Mouse (Mus musculus) cerebellum, adult (tissue): ENCODE measurements around the gene Entpd7.

ENCODE experiments used
- ATAC-seq: cut with Nextera tagmentation; 2 replicates; pipeline ENCODE4 v1.9.2; 2017; ENCODE audit warnings: mild to moderate bottlenecking, moderate library complexity, mixed read lengths; ENCODE audit not compliant: insufficient number of reproducible peaks, low FRiP score, low TSS enrichment

Entpd7 gene

DNA sequence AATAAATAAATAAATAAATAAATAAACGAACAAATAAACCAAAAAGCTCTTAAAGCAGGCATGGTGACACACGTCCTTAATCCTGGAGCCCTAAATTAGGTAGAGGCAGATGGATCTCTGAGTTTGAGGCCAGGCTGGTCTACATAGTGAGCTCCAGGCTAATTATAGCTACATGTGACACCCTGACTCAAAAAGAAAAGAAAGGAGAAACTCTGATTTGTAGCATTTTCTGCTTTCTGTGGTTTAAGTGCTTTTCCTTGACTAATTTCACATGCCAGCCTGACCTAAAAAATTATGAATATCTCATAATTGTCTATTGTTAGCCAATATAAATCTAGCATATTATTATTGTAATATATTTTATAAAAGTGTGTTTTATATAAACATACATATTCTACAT is 72.9 kb downstream of the Entpd7 start:
- ATAC-seq: no peak

DNA sequence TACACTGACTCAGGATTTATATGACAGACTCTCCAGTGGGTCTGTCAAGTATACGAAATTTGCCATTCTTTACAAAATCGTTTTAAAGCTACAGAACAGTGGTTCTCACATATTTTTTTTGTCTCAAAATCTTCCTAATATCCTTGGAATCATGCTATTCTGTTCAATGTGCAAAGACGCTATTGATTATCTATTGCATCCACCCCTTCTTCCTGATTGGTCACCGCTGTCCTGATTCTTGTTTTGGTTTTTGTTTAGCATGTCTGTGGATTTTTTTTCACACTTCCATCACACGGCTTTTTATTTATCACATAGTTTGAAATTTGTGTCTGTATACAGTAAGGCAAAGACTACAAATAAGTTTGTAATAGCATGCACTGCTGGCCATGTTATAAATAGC is 77.0 kb downstream of the Entpd7 start:
- no peak for ATAC-seq

DNA sequence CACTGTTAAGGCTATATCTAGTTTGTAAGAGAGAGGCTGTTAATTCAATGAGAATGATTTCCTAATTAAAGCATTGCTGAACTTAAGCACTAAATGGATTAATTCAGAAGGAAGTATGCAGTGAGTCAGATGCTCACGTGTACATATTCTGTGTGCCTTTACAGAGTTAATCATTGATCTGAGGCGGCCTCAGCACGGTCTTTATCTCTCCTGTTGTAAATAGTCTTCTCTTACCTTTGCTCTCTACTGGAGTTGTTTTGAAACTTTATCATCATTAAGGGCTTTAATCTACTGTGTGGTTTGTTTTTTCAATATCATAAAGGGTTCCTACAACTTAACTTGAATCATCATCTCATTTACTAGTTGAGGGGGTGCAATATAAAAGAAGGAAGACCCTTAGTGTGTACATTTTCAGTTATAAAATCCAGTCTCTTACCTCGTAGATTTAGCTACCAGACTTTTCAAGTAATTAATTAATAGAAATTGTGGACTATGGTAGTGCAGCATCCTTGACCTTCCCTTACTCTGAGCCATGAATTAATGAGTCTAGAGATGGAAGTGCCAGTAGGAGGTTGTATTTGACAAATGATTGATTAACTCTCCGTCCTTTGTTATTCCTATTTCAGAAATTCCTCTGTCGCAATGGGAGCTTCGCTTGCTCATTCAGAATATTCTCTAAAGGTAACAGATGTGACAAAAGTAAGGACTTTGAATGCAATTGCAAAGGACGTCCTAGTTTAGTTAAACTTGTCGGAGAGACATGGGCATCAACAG is 78.3 kb downstream of the Entpd7 start:
- ATAC-seq: no peak

DNA sequence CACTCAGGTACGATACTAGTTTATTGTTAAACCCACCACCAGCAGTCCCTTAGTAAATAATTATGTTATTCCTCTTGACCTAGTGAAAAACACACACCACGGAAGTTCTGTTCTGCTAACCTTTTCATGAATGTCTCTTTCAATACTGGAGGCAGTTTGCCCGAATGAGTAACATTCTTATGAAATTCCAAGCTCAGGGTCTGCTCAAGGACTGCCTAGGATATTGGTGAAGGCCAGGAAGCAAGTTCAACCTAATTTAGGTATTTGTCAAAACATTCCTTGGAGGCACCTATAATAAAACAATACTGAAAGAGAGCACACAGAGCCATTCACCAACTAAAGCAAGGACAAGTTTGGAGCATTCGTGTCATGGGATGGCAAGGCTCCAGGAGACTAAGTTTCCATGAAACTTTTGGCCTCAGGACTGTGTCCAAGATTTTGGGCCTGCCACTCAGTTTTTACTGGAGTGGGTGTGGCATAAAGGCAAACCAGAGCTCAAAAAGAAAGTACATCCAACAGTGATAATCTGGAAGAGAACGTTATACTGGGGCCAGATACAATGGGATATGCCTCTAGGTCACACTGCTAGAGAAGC is 80.0 kb downstream of the Entpd7 start:
- ATAC-seq: no peak

DNA sequence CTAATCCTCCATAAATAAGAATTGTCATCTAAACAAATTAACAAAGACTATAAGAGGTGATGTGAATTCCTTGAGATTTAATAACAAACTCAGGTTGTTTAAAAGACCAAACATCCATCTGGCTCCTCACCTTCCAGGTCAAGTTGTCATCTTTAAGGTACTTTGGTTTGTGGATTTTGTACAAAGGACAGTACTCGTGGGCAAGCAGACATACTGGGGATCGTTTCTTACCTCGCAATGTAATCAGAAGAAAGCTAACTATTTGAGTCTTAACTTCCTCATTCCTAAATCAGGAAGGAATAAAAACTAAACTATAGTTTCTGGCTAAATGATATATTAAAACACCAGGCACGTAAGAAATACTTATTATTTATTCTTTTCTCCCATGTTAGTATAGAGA is 81.1 kb downstream of the Entpd7 start:
- ATAC-seq: no peak

DNA sequence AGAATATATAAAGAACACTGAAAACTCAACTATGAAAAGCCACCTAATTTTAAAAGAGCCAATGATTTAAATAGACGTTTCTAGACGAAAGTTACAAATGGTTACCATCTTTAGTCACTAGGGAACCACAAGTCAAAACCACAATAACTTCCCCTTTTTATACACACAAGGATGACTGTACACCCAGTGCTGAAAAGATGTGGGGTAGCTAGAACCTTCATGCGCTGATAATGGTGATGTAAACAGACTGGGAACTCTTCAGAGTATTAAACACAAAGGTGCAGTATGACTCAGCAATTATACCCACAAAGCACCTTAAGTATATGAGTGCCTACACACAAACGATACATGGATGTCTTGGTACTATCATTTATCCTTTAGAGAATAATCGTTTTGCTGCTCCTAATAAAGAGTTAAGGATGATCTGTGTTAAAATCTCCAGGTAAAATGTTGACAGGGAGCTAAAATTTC is 82.1 kb downstream of the Entpd7 start:
- no peak for ATAC-seq

DNA sequence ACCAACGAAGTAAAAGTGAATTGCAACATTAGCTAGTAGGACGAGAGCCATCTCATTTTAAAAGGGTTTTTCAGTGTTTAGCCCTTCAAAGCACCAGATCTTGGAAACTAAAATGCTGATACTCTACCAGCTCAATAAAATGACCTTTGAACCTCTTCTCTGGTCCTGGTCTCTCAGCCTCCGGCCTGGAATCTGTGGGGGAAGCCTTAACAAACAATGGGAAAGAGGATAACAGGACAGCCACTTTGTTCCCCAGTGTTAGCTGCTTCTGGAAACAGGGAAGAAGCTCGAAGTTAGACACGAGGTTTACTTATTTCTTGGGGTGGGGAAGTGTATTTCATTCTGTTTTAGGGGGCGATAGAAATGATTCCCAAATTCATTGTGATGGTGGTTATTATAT is 82.8 kb downstream of the Entpd7 start:
- no peak for ATAC-seq

DNA sequence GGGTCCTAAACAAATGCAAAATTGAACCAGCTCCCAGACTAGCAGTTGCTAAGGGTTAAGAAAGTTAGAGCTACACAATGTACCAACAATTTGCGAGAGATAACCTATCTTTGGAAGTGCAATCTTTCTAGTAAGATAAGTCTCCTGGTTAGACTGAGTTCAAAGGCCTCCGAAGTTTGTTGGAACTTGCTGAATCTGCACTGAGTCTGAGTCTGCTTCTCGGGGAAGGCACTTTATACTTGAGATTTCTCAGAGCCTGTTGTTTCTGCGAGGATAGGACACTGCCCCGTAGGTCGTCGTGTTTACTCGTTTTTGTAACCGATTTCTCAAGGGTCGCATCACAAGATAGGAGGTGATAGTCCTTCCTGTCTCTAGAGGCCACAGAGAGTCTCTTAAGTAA is 86.0 kb downstream of the Entpd7 start:
- no peak for ATAC-seq

DNA sequence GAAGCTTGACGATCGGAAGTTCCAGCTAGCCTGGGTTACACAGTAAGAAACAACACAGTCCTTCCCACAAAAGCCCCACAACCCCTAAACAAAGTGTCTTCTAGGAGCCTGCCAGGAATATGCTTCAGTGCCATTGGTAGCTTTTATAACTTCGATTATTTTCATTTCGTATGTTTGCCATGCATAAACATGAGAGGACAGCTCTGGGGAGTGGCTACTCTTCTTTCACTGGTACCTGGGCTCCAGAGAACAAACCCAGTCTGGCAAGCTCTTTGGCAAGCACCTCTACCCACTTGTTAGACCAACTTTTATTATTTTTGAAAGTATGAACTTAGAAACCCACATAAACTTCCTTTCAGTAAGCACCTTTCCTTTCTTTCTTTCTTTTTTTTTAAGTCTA is 87.1 kb downstream of the Entpd7 start:
- ATAC-seq: no peak

DNA sequence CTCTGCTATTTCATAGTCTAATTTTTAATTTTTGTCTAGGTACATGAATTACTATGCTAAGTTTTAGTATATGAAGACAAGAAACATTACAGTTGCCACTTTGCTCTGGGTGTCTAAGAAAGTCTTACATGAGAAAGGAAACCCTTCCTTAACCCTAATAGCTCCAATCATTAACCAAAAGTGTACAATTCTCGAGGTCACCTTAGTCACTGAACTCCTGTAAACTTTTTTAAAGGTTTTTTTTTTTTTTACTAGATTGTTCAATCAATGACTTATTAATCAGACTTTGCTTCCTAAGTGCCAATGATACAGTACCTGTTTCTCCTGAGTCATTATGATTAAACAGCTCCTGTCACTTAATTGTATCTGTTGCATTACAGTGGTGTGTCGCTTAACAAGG is 87.8 kb downstream of the Entpd7 start:
- ATAC-seq: no peak

DNA sequence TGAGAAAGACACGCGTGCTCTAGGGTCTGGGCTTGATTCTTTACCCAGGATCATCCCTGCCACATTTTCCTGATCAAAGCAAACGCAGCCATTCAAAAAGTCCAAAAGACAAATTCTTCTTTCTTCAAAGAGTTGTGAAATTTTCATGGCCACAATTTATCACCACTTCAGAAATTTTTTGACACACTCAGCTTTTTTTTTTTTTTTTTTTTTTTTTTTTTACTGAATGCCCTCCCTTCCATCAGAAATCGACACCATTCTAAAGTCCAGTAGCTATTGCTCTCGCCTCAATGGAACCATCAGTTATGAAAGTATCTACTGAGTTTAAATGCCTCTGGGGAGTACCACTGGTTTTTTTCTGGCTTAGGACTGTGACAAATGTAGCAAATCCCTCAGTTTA is 90.9 kb downstream of the Entpd7 start:
- ATAC-seq: no peak

DNA sequence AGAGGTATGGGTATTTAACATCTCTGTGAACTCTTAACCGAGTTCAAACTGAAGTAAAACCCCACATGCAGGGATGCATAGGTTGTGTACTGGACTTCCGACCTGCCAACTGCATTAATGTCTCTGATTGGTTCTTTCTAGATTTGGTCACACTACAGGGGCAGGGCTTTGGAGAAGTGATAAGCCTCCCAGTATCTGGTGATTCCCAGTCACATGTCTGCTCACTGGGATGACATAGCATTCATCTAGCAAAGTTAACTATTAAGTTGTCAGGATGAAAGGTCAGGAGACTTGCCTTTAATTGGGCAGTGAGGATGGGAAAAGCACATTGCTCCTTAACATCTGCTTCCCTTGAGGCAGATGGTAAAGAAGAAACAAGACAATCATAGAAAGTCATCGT is 92.5 kb downstream of the Entpd7 start, which contains the start of gene Abcc2:
Gene Abcc2 (plus strand): TSS at position 213 of the 400 bp plus-strand sequence.
- ATAC-seq: no peak
